Mouse (Mus musculus) liver (tissue): Measurements from ENCODE around the gene Gm1553.

Experiments used
- DNase-seq: peaks from one replicate; pipeline ENCODE4 v3.0.0-alpha.2; 2020; ENCODE audit warnings: mixed read lengths

The Gm1553 gene

GRCm38 (mm10) chr10:82492518-82492917, at the start of gene Gm1553:
TSS of gene Gm1553 (minus strand) at chr10:82492618.
- DNase-seq, result no peak
